Mouse (Mus musculus) G1E (cell line): Measurements from ENCODE around the gene Fbn1. TPM values are rescaled to one million over a fixed set of nuclear protein-coding genes. Genes with fewer than 3 reads are reported as not detected.

ENCODE experiments used
- ATAC-seq: 2 replicates; pipeline ENCODE4 v1.8.0; 2016; ENCODE audit warnings: mild to moderate bottlenecking; ENCODE audit not compliant: insufficient number of reproducible peaks, poor library complexity, low FRiP score, severe bottlenecking; ENCODE audit errors: extremely low read depth
- DNase-seq: peaks from one replicate; pipeline ENCODE4 v3.0.0; 2012; ENCODE audit warnings: low spot score
- H3K27me3 ChIP-seq: 2 replicates; pipeline ENCODE4 v1.6.1; 2012; ENCODE audit warnings: mild to moderate bottlenecking, low read length, inconsistent platforms; ENCODE audit not compliant: insufficient read depth
- H3K36me3 ChIP-seq: replicated peaks from 2 replicates; pipeline ENCODE3; 2012; ENCODE audit warnings: mild to moderate bottlenecking, inconsistent platforms
- H3K4me1 ChIP-seq: 2 replicates; pipeline ENCODE4 v1.6.1; 2012; ENCODE audit warnings: low read depth, low read length, inconsistent platforms, mixed read lengths; ENCODE audit not compliant: insufficient read depth
- H3K4me3 ChIP-seq: 2 replicates; pipeline ENCODE4 v1.5.1; 2012; ENCODE audit warnings: low read depth, mild to moderate bottlenecking, inconsistent platforms, low read length, moderate library complexity, mixed read lengths
- H3K9me3 ChIP-seq: replicated peaks from 2 replicates; pipeline ENCODE4 v1.6.1; 2012; ENCODE audit warnings: inconsistent platforms
- CTCF ChIP-seq: IDR thresholded peaks from 2 replicates; pipeline ENCODE4 v1.5.1; 2012; ENCODE audit warnings: low read depth, low read length, inconsistent platforms, mixed read lengths
- GATA1 ChIP-seq: IDR thresholded peaks from 2 replicates; pipeline ENCODE4 v1.6.1; 2012; ENCODE audit warnings: borderline replicate concordance, low read length, inconsistent platforms, mixed read lengths
- GATA2 ChIP-seq: IDR thresholded peaks from 2 replicates; pipeline ENCODE4 v1.6.1; 2012; ENCODE audit warnings: low read depth, low read length, inconsistent platforms, borderline replicate concordance
- POLR2AphosphoS5 ChIP-seq: IDR thresholded peaks from 2 replicates; pipeline ENCODE4 v1.6.1; 2012; ENCODE audit warnings: low read depth, low read length, inconsistent platforms; ENCODE audit not compliant: insufficient replicate concordance
- TAL1 ChIP-seq: conservative IDR thresholded peaks from 2 replicates; pipeline ENCODE4 v1.6.1; 2012; ENCODE audit warnings: low read depth, low read length, inconsistent platforms, mixed read lengths
- polyA plus RNA-seq: library from polyadenylated mRNA; stranded (reverse); fragments of >175 nt; gene quantifications from 2 replicates; pipeline ENCODE4 v1.2.3, GENCODE M21; 2012
- total RNA-seq, 2 experiments: library from RNA; stranded (forward) in 1 of 2; stranded (reverse) in 1 of 2; fragments of 200-1000 nt in 1 of 2; fragments of >200 nt in 1 of 2; fragmentation: Nextera tagmentation in 1 of 2; gene quantifications; 2 replicates each; pipeline ENCODE4 v1.2.3; 2014 to 2017

The Fbn1 gene
- total and polyA plus RNA-seq, 3 experiments: 0.05 TPM; not detected in 2

GRCm38 (mm10) chr2:125433524-125433923 lies 74.3 kb downstream of the Fbn1 start:
- DNase-seq: no peak
- H3K36me3 ChIP-seq: no peaks in the 10 kb centered on the region
- H3K9me3 ChIP-seq: no peaks in the 10 kb centered on the region
- ATAC-seq: no peak
- no peak for TF ChIP-seq GATA2
- no peak for TF ChIP-seq GATA1
- no peak for TF ChIP-seq CTCF
- TF ChIP-seq POLR2AphosphoS5: no peak
- no peak for TF ChIP-seq TAL1
- H3K4me3 ChIP-seq: no peak overlapping the region
- no peaks in the 10 kb centered on the region for H3K4me1 ChIP-seq
- H3K27me3 ChIP-seq: peaks cover 10% of the 10 kb centered on the region

- DNase-seq: no peak
- TF ChIP-seq GATA2 (no peak), CTCF (no peak), TAL1 (no peak), POLR2AphosphoS5 (no peak), GATA1 (no peak)
- peaks cover 7% of the 10 kb centered on the region for H3K27me3 ChIP-seq
- no peaks in the 10 kb centered on the region for H3K4me1 ChIP-seq
- H3K9me3 ChIP-seq: no peaks in the 10 kb centered on the region
- no peak for ATAC-seq
- H3K36me3 ChIP-seq: no peaks in the 10 kb centered on the region
- H3K4me3 ChIP-seq: no peak overlapping the region
Observed at GRCm38 (mm10) chr2:125431491-125431890, 76.3 kb downstream of the Fbn1 start.

GRCm38 (mm10) chr2:125428811-125429438 lies 78.9 kb downstream of the Fbn1 start:
- H3K9me3 ChIP-seq: no peaks in the 10 kb centered on the region
- H3K4me3 ChIP-seq: no peak overlapping the region
- H3K36me3 ChIP-seq: no peaks in the 10 kb centered on the region
- DNase-seq: no peak
- H3K27me3 ChIP-seq: peaks cover 7% of the 10 kb centered on the region
- no peak for ATAC-seq
- no peaks in the 10 kb centered on the region for H3K4me1 ChIP-seq
- TF ChIP-seq GATA1 (no peak), GATA2 (no peak), POLR2AphosphoS5 (no peak), CTCF (no peak), TAL1 (no peak)

GRCm38 (mm10) chr2:125420604-125421003 lies 87.2 kb downstream of the Fbn1 start:
- H3K4me1 ChIP-seq: no peaks in the 10 kb centered on the region
- no peak for TF ChIP-seq GATA2
- TF ChIP-seq GATA1: no peak
- H3K9me3 ChIP-seq: no peaks in the 10 kb centered on the region
- peaks cover 3% of the 10 kb centered on the region for H3K27me3 ChIP-seq
- DNase-seq (no peak), ATAC-seq (no peak)
- no peak overlapping the region for H3K4me3 ChIP-seq
- no peaks in the 10 kb centered on the region for H3K36me3 ChIP-seq

GRCm38 (mm10) chr2:125419681-125420080 lies 88.1 kb downstream of the Fbn1 start:
- ATAC-seq: no peak
- Histone ChIP-seq H3K4me3 (no peak overlapping the region), H3K27me3 (peaks cover 3% of the 10 kb centered on the region), H3K36me3 (no peaks in the 10 kb centered on the region), H3K9me3 (no peaks in the 10 kb centered on the region), H3K4me1 (no peaks in the 10 kb centered on the region)
- TF ChIP-seq GATA1 (no peak), GATA2 (no peak), CTCF (no peak), POLR2AphosphoS5 (no peak), TAL1 (no peak)
- no peak for DNase-seq

- DNase-seq (no peak), ATAC-seq (no peak)
- Histone ChIP-seq H3K4me3 (no peak overlapping the region), H3K9me3 (no peaks in the 10 kb centered on the region), H3K27me3 (peaks cover 3% of the 10 kb centered on the region), H3K36me3 (no peaks in the 10 kb centered on the region), H3K4me1 (no peaks in the 10 kb centered on the region)
- no peak for TF ChIP-seq GATA1
- no peak for TF ChIP-seq GATA2
- no peak for TF ChIP-seq TAL1
- no peak for TF ChIP-seq CTCF
- no peak for TF ChIP-seq POLR2AphosphoS5
Observed at GRCm38 (mm10) chr2:125418546-125418945, 89.2 kb downstream of the Fbn1 start.
